Mouse (Mus musculus) brain, embryonic 14.5 days (tissue): ENCODE results near the gene Tnrc6b.

Source experiments
- CTCF ChIP-seq: fragments of 200-500 bp; IDR thresholded peaks from 2 replicates; pipeline ENCODE4 v1.5.1; 2012; ENCODE audit warnings: inconsistent platforms, mild to moderate bottlenecking, moderate library complexity, borderline replicate concordance; ENCODE audit not compliant: insufficient read depth, insufficient read length; ENCODE audit errors: extremely low read depth
- POLR2A ChIP-seq: fragments of 200-500 bp; IDR thresholded peaks from 2 replicates; pipeline ENCODE4 v1.6.1; 2012; ENCODE audit warnings: mild to moderate bottlenecking, inconsistent platforms, borderline replicate concordance; ENCODE audit not compliant: poor library complexity, insufficient read depth, insufficient read length, severe bottlenecking; ENCODE audit errors: extremely low read depth

- no peak for TF ChIP-seq POLR2A
- no peak for TF ChIP-seq CTCF
These were observed 101.7 kb downstream of the Tnrc6b start for GRCm38 (mm10) chr15:80812840-80813239.
